In genomic region chr4:152186205-152187082, GRCm38 (mm10) we compare ENCODE assay signal across 7 mouse cellular contexts. TPM values are rescaled to one million over a fixed set of nuclear protein-coding genes. Genes with fewer than 3 reads are reported as not detected.
DNase-seq lines count a peak whose midpoint lies in the region; TF ChIP-seq lines count a peak whose summit lies in the region.

No protein-coding gene starts in this region.

- in situ Hi-C loops in CH12.LX (cut with MboI; ENCODE audit: low pct_ligation_motif_present, low pct_unique_long_range_greater_than_20kb, low sequenced_read_pairs) = no loop called here

- DNase-seq in CH12.LX (ENCODE audit: extremely low read depth) (no peak), adipocyte (ENCODE audit: low spot score) (peak; percentile 73)
- DNase-seq in heart, postnatal 10 days = peak; percentile 44 to 53
- no peak for DNase-seq in adrenal gland, adult 2 months
- DNase-seq in adrenal gland, adult (ENCODE audit: inconsistent age in 2 of 2, low spot score in 1 of 2) = no peak
- DNase-seq in testis, postnatal 14 days (ENCODE audit: low spot score) = no peak

- H3K4me3 ChIP-seq in CH12.LX (replicated peaks in 1 of 3; ENCODE audit: low read depth in 2 of 3, low read length in 2 of 3, poor library complexity in 1 of 3) = peak overlapping the region in 2 of 3 experiments; percentile 10 to 39
- no peak overlapping the region for H3K4me3 ChIP-seq in macrophage (ENCODE audit: inconsistent target)

- peaks cover 0 to 29% of the 10 kb centered on the region in 2 experiments for H3K36me3 ChIP-seq in CH12.LX (replicated peaks in 1 of 2; ENCODE audit: control insufficient read depth in 1 of 2, insufficient read depth in 1 of 2, low read length in 1 of 2)
- no peaks in the 10 kb centered on the region for H3K36me3 ChIP-seq in macrophage (ENCODE audit: inconsistent target)

- no peak for TF ChIP-seq RAD21 in CH12.LX (IDR thresholded peaks at IDR 0.05; ENCODE audit: low read depth, low read length)

- H3K27ac ChIP-seq in CH12.LX (ENCODE audit: insufficient read depth, low read depth) (peak overlapping the region; percentile 40; the same call in 1 of the 2 replicates), macrophage (peak overlapping the region; percentile 35)

- 53% methylated on average over 14 of the region's 14 CpGs for WGBS in macrophage (ENCODE audit: missing documents)

- intact Hi-C loops in heart, postnatal 10 days (cut with DNase I) = no loop called here

- TF ChIP-seq EP300 in CH12.LX (IDR thresholded peaks at IDR 0.05; ENCODE audit: low read length) = no peak

- H3K9me3 ChIP-seq in CH12.LX (replicated peaks; ENCODE audit: low read length) = peaks cover 4% of the 10 kb centered on the region

- no peak for TF ChIP-seq CTCF in CH12.LX (conservative IDR thresholded peaks at IDR 0.05 in 1 of 2, IDR thresholded peaks at IDR 0.05 in 1 of 2; ENCODE audit: low read depth in 2 of 2, low read length in 2 of 2)

- no peaks in the 10 kb centered on the region for H3K27me3 ChIP-seq in CH12.LX (replicated peaks)

- dilution Hi-C loops in CH12.LX (cut with MboI; ENCODE audit: extremely low pct_ligation_motif_present, extremely low pct_unique_long_range_greater_than_20kb, low sequenced_read_pairs) = no loop called here

- H3K4me1 ChIP-seq in CH12.LX (ENCODE audit: control insufficient read depth in 1 of 2, insufficient read depth in 2 of 2) = peaks cover 32 to 71% of the 10 kb centered on the region in 2 experiments

- no peak overlapping the region for H3K4me2 ChIP-seq in CH12.LX (ENCODE audit: insufficient read depth, low read depth, poor library complexity, severe bottlenecking)

- no peak for TF ChIP-seq POLR2A in CH12.LX (IDR thresholded peaks at IDR 0.05; ENCODE audit: low read depth, low read length)

- H3K9ac ChIP-seq in CH12.LX (ENCODE audit: insufficient read depth, low read depth) = no peak overlapping the region

- H3K79me2 ChIP-seq in CH12.LX (replicated peaks; ENCODE audit: control insufficient read depth, extremely low read depth, insufficient read depth, poor library complexity, severe bottlenecking) = no peaks in the 10 kb centered on the region
- peaks cover 37% of the 10 kb centered on the region for H3K79me2 ChIP-seq in macrophage (ENCODE audit: inconsistent target)

TF ChIP-seq in CH12.LX, 34 proteins besides CTCF, POLR2A, EP300 and RAD21:
- TF ChIP-seq USF2 (conservative IDR thresholded peaks at IDR 0.05; ENCODE audit: low read depth, low read length) (no peak), USF1 (IDR thresholded peaks at IDR 0.05; ENCODE audit: low read depth, low read length) (peak; percentile 24)
TF ChIP-seq in CH12.LX: peak in this region for 1.

RNA-seq across cellular contexts. Expression of gene Acot7, which starts 8.5 kb away (rescaled TPM):
- total RNA-seq in CH12.LX (2012; rRNA removed) (55.1 and 61.6 TPM in 2 replicates), CH12.LX (2014; rRNA removed) (29.0 TPM in 2 replicates)
- polyA plus RNA-seq in CH12.LX (2012; ENCODE audit: insufficient read length, low read depth) (71.1 and 83.3 TPM in 2 replicates), macrophage (2018) (18.0 to 35.3 TPM (median 23.7 TPM) in 3 replicates)
- 10 to 100 TPM; 48.3 to 53.2 TPM for total RNA-seq in heart, postnatal 10 days (2021)
- 10 to 100 TPM in 14 of 26 experiments, 1 to 10 TPM in 12; 2.1 to 42.1 (median 11.4) TPM for total RNA-seq in macrophage (2018; cell fraction: chromatin; rRNA removed)
- total RNA-seq in macrophage (2018; cell fraction: cytosol; rRNA removed) = 10 to 100 TPM; 12.8 to 47.7 (median 23.1) TPM
- 10 to 100 TPM in 14 of 26 experiments, 1 to 10 TPM in 12; 3.1 to 46.7 (median 10.3) TPM for total RNA-seq in macrophage (2018; cell fraction: nucleus; rRNA removed)
- 10 to 100 TPM; 43.4 to 65.0 TPM for total RNA-seq in adrenal gland, adult 2 months (2021)
- polyA plus RNA-seq in adrenal gland, adult 2 months (2012; rRNA removed) = 22.1 and 25.5 TPM in 2 replicates

RNA-seq across cellular contexts. Expression of gene Hes2, which starts 27.8 kb away (rescaled TPM):
- total RNA-seq in CH12.LX (2012; rRNA removed) = not detected in 2 replicates
- not detected in 2 replicates for total RNA-seq in CH12.LX (2014; rRNA removed)
- polyA plus RNA-seq in CH12.LX (2012; ENCODE audit: insufficient read length, low read depth) = not detected in 2 replicates
- total RNA-seq in heart, postnatal 10 days (2021) = not detected
- under 1 TPM in 1 of 26 experiments, not detected in 25; 0.33 TPM for total RNA-seq in macrophage (2018; cell fraction: chromatin; rRNA removed)
- total RNA-seq in macrophage (2018; cell fraction: cytosol; rRNA removed) = under 1 TPM in 4 of 26 experiments, not detected in 22; 0.04 to 0.10 (median 0.06) TPM
- not detected for total RNA-seq in macrophage (2018; cell fraction: nucleus; rRNA removed)
- polyA plus RNA-seq in macrophage (2018) = 0.10 TPM in 1 of 3 replicates, not detected in the others
- not detected for total RNA-seq in adrenal gland, adult 2 months (2021)
- polyA plus RNA-seq in adrenal gland, adult 2 months (2012; rRNA removed) = 0.57 TPM in 1 of 2 replicates, not detected in the other

RNA-seq across cellular contexts. Expression of gene Espn, which starts 34.3 kb away (rescaled TPM):
- 0.04 and 0.25 TPM in 2 replicates for total RNA-seq in CH12.LX (2012; rRNA removed)
- total RNA-seq in CH12.LX (2014; rRNA removed) = not detected in 2 replicates
- 0.08 TPM in 1 of 2 replicates, not detected in the other for polyA plus RNA-seq in CH12.LX (2012; ENCODE audit: insufficient read length, low read depth)
- 1 to 10 TPM; 1.3 to 1.4 TPM for total RNA-seq in heart, postnatal 10 days (2021)
- total RNA-seq in macrophage (2018; cell fraction: chromatin; rRNA removed) = 1 to 10 TPM in 4 of 26 experiments, under 1 TPM in 17, not detected in 5; 0.20 to 1.7 (median 0.63) TPM
- 1 to 10 TPM in 1 of 26 experiments, under 1 TPM in 25; 0.09 to 1.0 (median 0.39) TPM for total RNA-seq in macrophage (2018; cell fraction: cytosol; rRNA removed)
- 1 to 10 TPM in 3 of 26 experiments, under 1 TPM in 13, not detected in 10; 0.18 to 1.5 (median 0.51) TPM for total RNA-seq in macrophage (2018; cell fraction: nucleus; rRNA removed)
- polyA plus RNA-seq in macrophage (2018) = 0.34 to 0.42 TPM (median 0.34 TPM) in 3 replicates
- 1 to 10 TPM; 1.7 to 2.3 TPM for total RNA-seq in adrenal gland, adult 2 months (2021)
- polyA plus RNA-seq in adrenal gland, adult 2 months (2012; rRNA removed) = 8.3 and 10.4 TPM in 2 replicates

Comparison
In these comparisons a context has a peak if more than half of its experiments do, and no peak if none do; other contexts are left out.
1. DNase-seq: peak in adipocyte (single experiment) and heart, postnatal 10 days (2 of 2); none in CH12.LX (single experiment), adrenal gland, adult 2 months (single experiment), adrenal gland, adult (0 of 2) and testis, postnatal 14 days (single experiment).